Mouse (Mus musculus) heart, postnatal 0 days (tissue): Measurements from ENCODE around the gene Timeless.

Source experiments
- CTCF ChIP-seq: IDR thresholded peaks from 2 replicates; pipeline ENCODE4 v1.5.1; 2016; ENCODE audit warnings: antibody characterized with exemption, control low read depth, low read depth
- EP300 ChIP-seq: IDR thresholded peaks from 2 replicates; pipeline ENCODE4 v1.6.1; 2016; ENCODE audit warnings: antibody characterized with exemption, low read depth

- TF ChIP-seq CTCF: no peak
- TF ChIP-seq EP300: no peak
Observed at GRCm38 (mm10) chr10:128258953-128259352, 27.1 kb downstream of the Timeless start.
